Mouse (Mus musculus): ENCODE measurements around the gene Plxnc1.

DNA sequence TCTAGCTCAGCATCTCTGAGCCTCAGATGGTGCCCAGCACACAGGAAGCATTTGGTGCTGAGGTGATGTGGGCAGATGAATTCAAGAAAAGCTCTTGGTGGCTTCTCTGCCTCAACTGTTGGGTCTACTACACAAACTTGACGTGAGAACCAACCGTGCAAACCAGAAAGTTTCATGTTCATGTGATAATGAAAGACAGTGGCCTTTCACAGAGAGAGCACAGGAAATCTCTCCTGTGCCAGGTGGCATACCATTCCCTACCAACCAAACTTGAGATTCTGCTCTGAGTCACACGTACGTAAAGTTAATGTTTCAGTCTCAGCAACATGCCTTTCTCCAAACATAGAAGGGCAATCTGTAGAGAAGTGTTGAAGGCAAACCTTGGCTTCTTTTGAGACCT lies 83.8 kb downstream of the Plxnc1 start:
- TF ChIP-seq CTCF (IDR thresholded peaks at IDR 0.05; ENCODE audit: low read depth) (no peak), EP300 (IDR thresholded peaks at IDR 0.05; ENCODE audit: low read depth) (no peak)

All from liver, embryonic 14.5 days (tissue).